Mouse (Mus musculus): Measurements from ENCODE around the gene Slc17a7.

GRCm38 (mm10) chr7:45202654-45203053, 38.9 kb downstream of the Slc17a7 start:
- TF ChIP-seq CTCF (IDR thresholded peaks at IDR 0.05; ENCODE audit: borderline replicate concordance, insufficient read depth, low read length) (no peak), POLR2A (IDR thresholded peaks at IDR 0.05; ENCODE audit: low read depth, low read length) (no peak)
